Mouse (Mus musculus) G1E (cell line): Measurements from ENCODE around the gene Gltp.

Experiments used
- CTCF ChIP-seq: IDR thresholded peaks from 2 replicates; pipeline ENCODE4 v1.5.1; 2012; ENCODE audit warnings: low read depth, low read length, inconsistent platforms, mixed read lengths
- GATA1 ChIP-seq: IDR thresholded peaks from 2 replicates; pipeline ENCODE4 v1.6.1; 2012; ENCODE audit warnings: borderline replicate concordance, low read length, inconsistent platforms, mixed read lengths
- GATA2 ChIP-seq: IDR thresholded peaks from 2 replicates; pipeline ENCODE4 v1.6.1; 2012; ENCODE audit warnings: low read depth, low read length, inconsistent platforms, borderline replicate concordance
- TAL1 ChIP-seq: conservative IDR thresholded peaks from 2 replicates; pipeline ENCODE4 v1.6.1; 2012; ENCODE audit warnings: low read depth, low read length, inconsistent platforms, mixed read lengths

DNA sequence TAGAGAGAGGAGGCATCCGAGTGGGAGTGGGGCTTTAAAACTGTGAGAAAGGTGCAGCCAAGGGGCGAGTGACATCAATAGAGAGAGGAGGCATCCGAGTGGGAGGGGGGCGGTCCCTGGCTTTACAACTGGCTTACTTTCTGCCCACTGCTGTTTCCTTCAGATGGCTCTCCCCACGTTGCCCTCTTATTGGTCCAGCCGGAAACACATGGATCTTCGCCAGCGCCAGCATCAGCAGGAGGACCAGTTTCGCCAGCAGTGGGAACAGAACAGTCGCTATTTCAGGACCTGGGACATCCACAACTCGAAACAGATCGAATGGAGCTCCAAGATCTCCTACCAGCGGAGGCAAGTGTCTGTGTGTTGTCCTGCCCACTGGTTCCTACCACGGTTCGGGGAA is 17.7 kb upstream of the Gltp start:
- TF ChIP-seq CTCF = no peak
- no peak for TF ChIP-seq TAL1
- TF ChIP-seq GATA1 = no peak
- no peak for TF ChIP-seq GATA2
